Mouse (Mus musculus) hindbrain, postnatal 0 days (tissue): Measurements from ENCODE around the gene Syne3. TPM values are rescaled to one million over a fixed set of nuclear protein-coding genes. Genes with fewer than 3 reads are reported as not detected.
A peak's percentile ranks its signal among the peaks of the same experiment; 100 is the strongest.

Experiments
- ATAC-seq: fragments of 200-750 bp; cut with Nextera tagmentation; 2 replicates; pipeline ENCODE4 v1.8.0; 2017; ENCODE audit warnings: mild to moderate bottlenecking, moderate TSS enrichment, moderate library complexity
- DNase-seq: peaks from one replicate; pipeline ENCODE4 v3.0.0-alpha.2; 2015; ENCODE audit warnings: low spot score
- H3K27ac ChIP-seq: fragments of 300-500 bp; sonication (generic); 2 replicates; pipeline ENCODE4 v1.5.1; 2014; ENCODE audit warnings: mild to moderate bottlenecking
- H3K27me3 ChIP-seq: fragments of 300-500 bp; sonication (generic); 2 replicates; pipeline ENCODE4 v1.6.1; 2014; ENCODE audit warnings: low read length, mixed read lengths; ENCODE audit not compliant: insufficient read depth
- H3K36me3 ChIP-seq: fragments of 300-500 bp; sonication (generic); 2 replicates; pipeline ENCODE4 v1.6.1; 2014; ENCODE audit warnings: low read length, mixed read lengths; ENCODE audit not compliant: insufficient read depth
- H3K4me1 ChIP-seq: fragments of 300-500 bp; sonication (generic); 2 replicates; pipeline ENCODE4 v1.6.1; 2014; ENCODE audit warnings: antibody characterized with exemption, low read length, mixed read lengths; ENCODE audit not compliant: insufficient read depth
- H3K4me2 ChIP-seq: fragments of 300-500 bp; sonication (generic); 2 replicates; pipeline ENCODE4 v1.6.1; 2014; ENCODE audit warnings: low read depth, mild to moderate bottlenecking, low read length, moderate library complexity, mixed read lengths
- H3K4me3 ChIP-seq: fragments of 300-500 bp; sonication (generic); 2 replicates; pipeline ENCODE4 v1.5.1; 2014; ENCODE audit warnings: low read length
- H3K9ac ChIP-seq: fragments of 300-500 bp; sonication (generic); replicated peaks from 2 replicates; pipeline ENCODE4 v1.6.1; 2014; ENCODE audit warnings: mild to moderate bottlenecking, low read length, moderate library complexity, mixed read lengths
- H3K9me3 ChIP-seq: fragments of 300-500 bp; sonication (generic); 2 replicates; pipeline ENCODE4 v1.6.1; 2016; ENCODE audit warnings: low read length, mixed read lengths
- CTCF ChIP-seq: IDR thresholded peaks from 2 replicates; pipeline ENCODE4 v1.5.1; 2016; ENCODE audit warnings: antibody characterized with exemption, control low read depth, low read depth
- WGBS: fragments of 180-500 bp; shearing (Covaris S2); extraction: QIAGEN DNeasy Blood & Tissue Kit; methylation state at CpG from one replicate; pipeline ENCODE4 v1.1.7; 2014; 5-methylcytosine and 5-hydroxymethylcytosine counted together
- polyA plus RNA-seq: library from polyadenylated mRNA; unstranded; fragments of >200 nt; fragmentation: Nextera tagmentation; extraction: Ambion mirVana; gene quantifications from 2 replicates; pipeline ENCODE4 v1.2.1, GENCODE M21; 2015
- total RNA-seq: library from RNA; depleted of rRNA; stranded (reverse); fragments of >200 nt; gene quantifications from 2 replicates; pipeline ENCODE4 v1.2.3, GENCODE M21; 2014

The Syne3 gene
- total and polyA plus RNA-seq, 2 experiments from 2014 or later, result 0.98 to 1.4 TPM

DNA sequence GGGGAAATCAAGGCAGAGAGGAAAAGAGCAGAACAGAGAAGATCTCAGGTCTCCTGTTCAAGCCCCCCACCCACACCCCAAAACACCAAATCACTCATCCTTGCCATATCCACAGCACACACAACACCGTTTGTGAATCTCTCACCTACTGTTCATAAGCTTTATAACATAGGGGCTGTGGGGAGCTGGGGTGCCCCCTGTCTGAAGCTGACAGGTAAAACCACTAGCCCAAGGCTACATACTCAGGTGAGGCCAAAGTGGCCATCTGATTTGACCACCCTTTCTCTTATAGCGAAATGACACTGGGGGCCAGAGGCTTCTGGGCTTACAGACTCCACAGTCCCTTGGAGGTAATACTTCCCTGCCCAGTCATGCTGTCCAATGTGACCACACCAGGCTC is 1.5 kb downstream of the Syne3 start:
- H3K4me3 ChIP-seq, result no peak overlapping the region
- ATAC-seq (no peak), DNase-seq (no peak)
- H3K27me3 ChIP-seq, result 0 out of 2 replicates have a peak, but pooled peaks cover 4% of the 10 kb centered on the region
- peak overlapping the region; percentile 97; the same call in 1 of the 2 replicates for H3K4me2 ChIP-seq
- H3K9me3 ChIP-seq, result no peaks in the 10 kb centered on the region
- 0 out of 2 replicates have a peak, but pooled peaks have one; percentile 12 for TF ChIP-seq CTCF
- no peaks in the 10 kb centered on the region for H3K36me3 ChIP-seq
- H3K27ac ChIP-seq, result no peak overlapping the region
- no peaks in the 10 kb centered on the region for H3K4me1 ChIP-seq
- H3K9ac ChIP-seq, result no peak overlapping the region
- 54% methylated on average over 2 of the region's 2 CpGs for WGBS

DNA sequence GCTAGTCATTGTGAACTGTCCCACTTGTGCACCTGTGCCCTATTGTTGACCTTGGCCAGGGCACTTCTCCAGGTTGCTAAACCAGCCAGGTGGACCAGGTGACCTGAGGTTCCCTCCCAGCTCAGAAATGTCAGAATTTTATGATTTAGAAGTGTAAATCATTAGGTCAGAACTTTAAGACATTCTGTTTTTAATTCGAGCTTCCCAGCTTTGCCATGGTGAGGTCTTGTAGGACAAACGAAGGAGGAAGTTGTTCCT is 4.0 kb downstream of the Syne3 start:
- Histone ChIP-seq H3K27me3 (0 out of 2 replicates have a peak, but pooled peaks cover 4% of the 10 kb centered on the region), H3K27ac (no peak overlapping the region), H3K9ac (no peak overlapping the region), H3K4me3 (no peak overlapping the region), H3K4me2 (no peak overlapping the region), H3K36me3 (no peaks in the 10 kb centered on the region), H3K4me1 (no peaks in the 10 kb centered on the region), H3K9me3 (no peaks in the 10 kb centered on the region)
- TF ChIP-seq CTCF, result no peak
- ATAC-seq, result no peak
- no peak for DNase-seq
- WGBS, result 52% methylated on average over 2 of the region's 2 CpGs

DNA sequence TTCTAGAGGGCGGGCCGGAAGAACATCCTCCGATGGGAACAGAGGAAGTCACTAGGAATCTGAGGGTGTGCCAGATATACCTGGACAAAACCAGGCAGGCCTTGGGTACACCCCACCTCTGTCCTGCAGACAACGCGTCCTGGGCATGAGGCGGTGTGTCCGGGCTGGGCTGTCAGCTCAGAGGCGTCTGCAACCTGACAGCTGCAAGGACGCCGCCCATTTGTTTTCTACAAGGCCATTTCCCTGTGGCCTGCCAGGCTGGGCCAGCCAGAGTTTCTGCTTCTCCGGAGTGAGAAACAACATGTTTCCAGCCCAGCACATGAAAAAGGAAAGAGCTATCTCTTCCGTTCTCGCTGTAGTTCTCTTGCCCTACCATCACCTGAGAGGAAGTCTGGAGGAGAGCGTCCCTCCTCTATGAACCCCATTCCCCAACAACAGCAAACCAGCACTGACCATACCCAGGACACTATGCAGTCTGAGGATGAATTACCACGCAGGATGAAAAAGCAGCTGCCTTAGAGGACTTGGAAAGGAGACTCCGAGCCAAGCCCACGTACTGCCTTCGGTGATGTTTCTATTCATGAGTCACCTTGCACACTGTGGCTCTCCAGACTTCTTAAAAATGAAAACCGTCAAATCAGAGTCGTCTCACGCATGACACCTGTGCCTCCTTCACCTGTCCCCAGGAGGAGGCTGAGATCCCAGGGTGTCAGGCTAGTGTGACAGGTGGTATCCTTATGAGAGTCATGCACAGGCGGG is 4.5 kb downstream of the Syne3 start:
- H3K4me3 ChIP-seq, result no peak overlapping the region
- H3K9me3 ChIP-seq, result no peaks in the 10 kb centered on the region
- no peak for TF ChIP-seq CTCF
- no peak for DNase-seq
- H3K27ac ChIP-seq, result no peak overlapping the region
- no peaks in the 10 kb centered on the region for H3K4me1 ChIP-seq
- no peaks in the 10 kb centered on the region for H3K36me3 ChIP-seq
- H3K9ac ChIP-seq, result no peak overlapping the region
- no peak overlapping the region for H3K4me2 ChIP-seq
- ATAC-seq, result no peak
- 79% methylated on average over 22 of the region's 22 CpGs for WGBS
- H3K27me3 ChIP-seq, result 0 out of 2 replicates have a peak, but pooled peaks cover 4% of the 10 kb centered on the region

DNA sequence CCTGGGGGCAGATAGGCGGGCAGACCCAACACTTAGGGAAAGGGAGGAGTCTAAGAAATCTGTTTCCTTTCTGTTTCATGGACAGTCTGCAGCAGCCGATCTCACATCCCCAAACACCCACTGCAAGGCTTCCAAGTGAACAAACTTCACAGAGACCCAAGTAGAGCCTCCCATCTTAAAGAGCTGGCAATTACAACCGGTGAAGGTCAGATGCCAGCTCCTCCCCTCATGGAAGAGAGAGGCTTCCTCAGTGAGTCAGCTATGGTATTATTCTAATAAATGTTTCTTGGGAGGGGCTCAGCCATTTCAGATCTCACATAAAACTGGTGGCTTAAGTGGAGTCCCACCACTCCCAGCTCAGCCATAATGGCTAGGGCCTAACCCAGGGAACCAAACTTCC is 5.9 kb downstream of the Syne3 start:
- H3K9ac ChIP-seq, result no peak overlapping the region
- DNase-seq, result no peak
- no peaks in the 10 kb centered on the region for H3K9me3 ChIP-seq
- 0 out of 2 replicates have a peak, but pooled peaks cover 4% of the 10 kb centered on the region for H3K27me3 ChIP-seq
- no peak for ATAC-seq
- WGBS, result 74% methylated on average over 3 of the region's 3 CpGs
- no peak for TF ChIP-seq CTCF
- no peak overlapping the region for H3K4me2 ChIP-seq
- no peak overlapping the region for H3K27ac ChIP-seq
- H3K4me1 ChIP-seq, result no peaks in the 10 kb centered on the region
- H3K36me3 ChIP-seq, result no peaks in the 10 kb centered on the region
- H3K4me3 ChIP-seq, result no peak overlapping the region

DNA sequence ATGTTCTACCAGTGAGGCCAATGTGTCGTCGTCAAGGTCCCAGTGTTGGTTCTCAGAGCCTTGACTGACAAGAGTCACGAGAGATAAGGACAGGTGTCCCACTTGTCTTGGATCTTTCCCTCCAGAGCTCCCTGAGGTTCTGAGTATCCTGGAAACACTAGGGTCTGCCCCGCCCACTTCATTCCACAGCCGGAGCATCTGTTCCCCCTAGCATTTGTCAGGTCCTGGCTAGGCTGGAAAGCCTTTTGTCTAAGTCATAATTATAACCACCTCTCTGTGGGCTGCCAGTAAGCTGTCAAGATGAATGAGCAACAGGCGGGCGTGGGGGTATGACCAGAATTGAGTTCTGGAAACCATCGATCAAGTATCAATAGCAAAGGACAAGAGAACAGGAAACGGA is 6.5 kb downstream of the Syne3 start:
- H3K9ac ChIP-seq, result no peak overlapping the region
- ATAC-seq (no peak), DNase-seq (no peak)
- no peak overlapping the region for H3K27ac ChIP-seq
- no peak overlapping the region for H3K4me2 ChIP-seq
- no peaks in the 10 kb centered on the region for H3K9me3 ChIP-seq
- H3K27me3 ChIP-seq, result 0 out of 2 replicates have a peak, but pooled peaks cover 4% of the 10 kb centered on the region
- H3K36me3 ChIP-seq, result no peaks in the 10 kb centered on the region
- H3K4me1 ChIP-seq, result no peaks in the 10 kb centered on the region
- TF ChIP-seq CTCF, result no peak
- no peak overlapping the region for H3K4me3 ChIP-seq
- WGBS, result 32% methylated on average over 9 of the region's 9 CpGs

DNA sequence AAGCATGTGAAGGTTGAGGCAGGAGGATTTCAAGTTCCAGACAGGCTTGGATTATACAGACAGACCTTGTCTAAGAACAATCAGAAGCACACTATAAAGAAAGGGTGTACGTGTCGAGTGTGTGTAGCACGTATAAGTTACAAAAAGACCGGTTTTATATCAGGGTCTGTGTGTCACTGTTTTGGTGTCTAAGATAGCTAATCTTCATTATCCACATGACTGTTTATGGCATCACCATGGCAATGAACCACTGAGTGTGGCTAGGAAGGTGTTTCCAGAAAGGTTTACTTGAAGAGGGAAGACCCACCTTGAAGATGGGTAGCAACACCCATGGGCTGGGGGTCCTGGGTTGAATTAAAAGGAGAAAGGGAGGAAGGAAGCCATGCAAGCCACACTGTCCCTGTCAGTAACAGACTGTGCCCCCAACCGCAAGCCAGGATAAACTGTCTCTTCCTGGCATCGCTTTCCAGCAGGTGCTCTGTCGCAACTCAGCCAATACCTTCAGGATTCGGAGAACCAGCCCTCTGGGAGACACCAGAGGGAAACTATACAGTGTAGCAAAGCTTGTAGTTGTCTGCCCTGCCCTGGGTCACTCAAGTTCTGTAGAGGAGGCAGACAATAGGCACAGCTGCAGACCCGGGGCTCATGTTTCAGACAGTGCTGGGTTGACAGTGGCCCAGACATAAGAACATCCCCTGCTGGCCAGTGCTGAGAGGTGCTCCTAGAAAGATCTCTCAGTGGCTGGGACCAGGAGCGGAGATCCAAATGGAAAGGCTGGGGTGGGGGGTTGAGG is 7.1 kb downstream of the Syne3 start:
- H3K9ac ChIP-seq, result no peak overlapping the region
- TF ChIP-seq CTCF, result peak; percentile 42
- H3K36me3 ChIP-seq, result no peaks in the 10 kb centered on the region
- no peak overlapping the region for H3K4me3 ChIP-seq
- H3K27ac ChIP-seq, result no peak overlapping the region
- 0 out of 2 replicates have a peak, but pooled peaks cover 4% of the 10 kb centered on the region for H3K27me3 ChIP-seq
- no peaks in the 10 kb centered on the region for H3K4me1 ChIP-seq
- no peak for DNase-seq
- ATAC-seq, result no peak
- H3K4me2 ChIP-seq, result no peak overlapping the region
- 68% methylated on average over 10 of the region's 10 CpGs for WGBS
- H3K9me3 ChIP-seq, result no peaks in the 10 kb centered on the region

DNA sequence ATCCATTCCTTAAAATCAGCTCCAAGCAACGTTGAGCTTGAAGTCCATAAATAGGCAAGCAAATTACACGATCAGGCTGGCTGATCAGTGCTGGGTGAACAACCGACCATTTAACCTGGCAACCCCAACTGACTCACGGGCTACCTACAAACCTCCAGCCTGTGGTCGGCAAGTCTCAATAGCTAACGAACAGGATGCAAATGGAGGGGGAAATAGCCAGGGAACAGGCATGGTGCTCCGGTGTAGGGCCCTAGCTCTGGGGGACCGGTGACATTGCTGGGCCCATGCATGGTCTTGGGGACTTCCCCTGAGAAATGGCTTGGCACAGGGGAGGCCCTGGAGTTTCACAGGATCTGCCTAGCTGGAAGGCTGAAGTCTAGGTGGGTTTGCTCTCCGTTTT is 8.3 kb downstream of the Syne3 start:
- ATAC-seq (no peak), DNase-seq (no peak)
- 88% methylated on average over 9 of the region's 9 CpGs for WGBS
- Histone ChIP-seq H3K9ac (no peak overlapping the region), H3K4me1 (no peaks in the 10 kb centered on the region), H3K4me2 (no peak overlapping the region), H3K27me3 (no peaks in the 10 kb centered on the region), H3K36me3 (no peaks in the 10 kb centered on the region), H3K27ac (no peak overlapping the region), H3K9me3 (no peaks in the 10 kb centered on the region), H3K4me3 (no peak overlapping the region)
- TF ChIP-seq CTCF, result no peak
